Comparison of ENCODE assay signal across 9 mouse cellular contexts in the genomic region with DNA sequence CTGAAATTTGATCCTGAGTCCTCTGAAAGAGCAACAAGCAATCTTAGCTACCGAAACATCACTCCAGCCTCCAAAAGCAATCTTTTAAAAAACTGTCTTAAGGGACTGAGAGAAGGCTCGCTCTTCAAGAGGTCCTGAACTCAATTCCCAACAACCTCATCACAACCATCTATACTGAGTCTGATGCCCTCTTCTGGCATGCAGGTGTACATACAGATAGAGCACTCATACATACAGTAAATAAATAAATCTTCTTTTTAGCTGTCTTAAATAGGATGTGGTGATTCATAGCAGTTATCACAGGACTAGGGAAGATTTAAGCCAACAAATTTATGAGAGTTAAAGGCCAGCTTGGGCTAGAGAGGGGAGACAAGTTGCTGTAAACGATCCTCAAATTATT. TPM values are rescaled to one million over a fixed set of nuclear protein-coding genes. Genes with fewer than 3 reads are reported as not detected.
A peak's percentile ranks its signal among the peaks of the same experiment; 100 is the strongest.
DNase-seq lines count a peak whose midpoint lies in the region; ATAC-seq and TF ChIP-seq lines count a peak whose summit lies in the region.
"Had no signal": no experiment of that assay in that cellular context is flagged by ENCODE, and none has a peak within 500 bp of the region (broad histone marks: within the 10 kb centered on the region; RNA-seq: fewer than 3 reads in every experiment).

No protein-coding gene starts in this region.

- peak; percentile 60 for TF ChIP-seq CTCF in layer of hippocampus, adult 2 months (conservative IDR thresholded peaks at IDR 0.05)

- peak overlapping the region; percentile 94 for H3K4me2 ChIP-seq in midbrain, embryonic 12.5 days (replicated peaks)

- peak overlapping the region; percentile 98 for H3K4me3 ChIP-seq in layer of hippocampus, adult 2 months
- H3K4me3 ChIP-seq in midbrain, embryonic 12.5 days = peak overlapping the region; percentile 97

- no peak overlapping the region for H3K27ac ChIP-seq in layer of hippocampus, adult 2 months
- H3K27ac ChIP-seq in midbrain, embryonic 12.5 days (replicated peaks) = 0 out of 2 replicates have a peak overlapping the region, but pooled peaks have one; percentile 46

- H3K36me3 ChIP-seq in midbrain, embryonic 12.5 days = peaks cover 26% of the 10 kb centered on the region

- WGBS in midbrain, embryonic 12.5 days = 54% methylated on average over 3 of the region's 3 CpGs

- H3K27me3 ChIP-seq in midbrain, embryonic 12.5 days = no peaks in the 10 kb centered on the region

- intact Hi-C loops in gastrocnemius, postnatal 14 days (cut with DNase I; ENCODE audit: low total_unique reads) = no loop called here
- intact Hi-C loops in left cerebral cortex, postnatal 4 days (cut with DNase I) = no loop called here

- ATAC-seq in midbrain, embryonic 12.5 days (ENCODE audit: low FRiP score, low read depth) = no peak

- H3K9me3 ChIP-seq in midbrain, embryonic 12.5 days = no peaks in the 10 kb centered on the region

- DNase-seq in layer of hippocampus, adult 2 months (ENCODE audit: low spot score in 2 of 2) = no peak
- DNase-seq in layer of hippocampus, postnatal 36 days = no peak
- peak; percentile 70 for DNase-seq in ZHBTc4 (ENCODE audit: low read depth, low spot score)
- peak; percentile 16 for DNase-seq in forelimb bud, embryonic 11.5 days (ENCODE audit: low read depth, low spot score)
- DNase-seq in gastrocnemius, postnatal 14 days = no peak
- DNase-seq in thymus, adult 18-20 months = no peak
- DNase-seq in left cerebral cortex, postnatal 4 days = no peak

- H3K9ac ChIP-seq in midbrain, embryonic 12.5 days (replicated peaks) = peak overlapping the region; percentile 95

- H3K4me1 ChIP-seq in midbrain, embryonic 12.5 days = peaks cover 10% of the 10 kb centered on the region

RNA-seq across cellular contexts. Expression of a gene that starts 0.8 kb away (rescaled TPM):
- 10 to 100 TPM; 24.5 to 26.8 TPM for total RNA-seq in layer of hippocampus, adult 2 months (2021)
- total RNA-seq in layer of hippocampus, postnatal 36 days (2021) = 10 to 100 TPM; 21.1 to 25.1 TPM
- polyA plus RNA-seq in midbrain, embryonic 12.5 days (2016; fragmentation: Nextera tagmentation; extraction: Ambion mirVana) = 64.9 and 74.9 TPM in 2 replicates
- total RNA-seq in gastrocnemius, postnatal 14 days (2021) = 10 to 100 TPM; 17.1 to 17.6 TPM
- total RNA-seq in left cerebral cortex, postnatal 4 days (2021) = 10 to 100 TPM; 30.4 to 30.6 TPM

RNA-seq across cellular contexts. Expression of a gene that starts 26.2 kb away (rescaled TPM):
- total RNA-seq in layer of hippocampus, adult 2 months (2021) = 10 to 100 TPM; 85.7 to 92.9 TPM
- 10 to 100 TPM; 88.9 to 90.0 TPM for total RNA-seq in layer of hippocampus, postnatal 36 days (2021)
- polyA plus RNA-seq in midbrain, embryonic 12.5 days (2016; fragmentation: Nextera tagmentation; extraction: Ambion mirVana) = 247 TPM in 2 replicates
- 10 to 100 TPM; 36.4 to 44.3 TPM for total RNA-seq in gastrocnemius, postnatal 14 days (2021)
- total RNA-seq in left cerebral cortex, postnatal 4 days (2021) = 10 to 100 TPM; 83.1 to 84.0 TPM

RNA-seq across cellular contexts. Expression of a gene that starts 34.5 kb away (rescaled TPM):
- 100 to 1,000 TPM; 773 TPM for total RNA-seq in layer of hippocampus, adult 2 months (2021)
- 100 to 1,000 TPM; 784 to 785 TPM for total RNA-seq in layer of hippocampus, postnatal 36 days (2021)
- 212 and 218 TPM in 2 replicates for polyA plus RNA-seq in midbrain, embryonic 12.5 days (2016; fragmentation: Nextera tagmentation; extraction: Ambion mirVana)
- 1,000 to 10,000 TPM; 1,010 to 1,102 TPM for total RNA-seq in gastrocnemius, postnatal 14 days (2021)
- 100 to 1,000 TPM; 317 to 394 TPM for total RNA-seq in left cerebral cortex, postnatal 4 days (2021)

RNA-seq across cellular contexts. Expression of a gene that starts 55.2 kb away (rescaled TPM):
- total RNA-seq in layer of hippocampus, adult 2 months (2021) = not detected
- not detected for total RNA-seq in layer of hippocampus, postnatal 36 days (2021)
- 0.76 and 1.1 TPM in 2 replicates for polyA plus RNA-seq in midbrain, embryonic 12.5 days (2016; fragmentation: Nextera tagmentation; extraction: Ambion mirVana)
- total RNA-seq in gastrocnemius, postnatal 14 days (2021) = not detected
- not detected for total RNA-seq in left cerebral cortex, postnatal 4 days (2021)
- total RNA-seq: hematopoietic stem cell, adult 5-6 weeks had no signal

Comparison
In these comparisons a context has a peak if more than half of its experiments do, and no peak if none do; other contexts are left out.
1. DNase-seq: peak in ZHBTc4 (single experiment) and forelimb bud, embryonic 11.5 days (single experiment); none in layer of hippocampus, adult 2 months (0 of 2), layer of hippocampus, postnatal 36 days (0 of 2), gastrocnemius, postnatal 14 days (single experiment), thymus, adult 18-20 months (0 of 2) and left cerebral cortex, postnatal 4 days (single experiment).